20 mouse cellular contexts compared by ENCODE assay signal in the genomic region with DNA sequence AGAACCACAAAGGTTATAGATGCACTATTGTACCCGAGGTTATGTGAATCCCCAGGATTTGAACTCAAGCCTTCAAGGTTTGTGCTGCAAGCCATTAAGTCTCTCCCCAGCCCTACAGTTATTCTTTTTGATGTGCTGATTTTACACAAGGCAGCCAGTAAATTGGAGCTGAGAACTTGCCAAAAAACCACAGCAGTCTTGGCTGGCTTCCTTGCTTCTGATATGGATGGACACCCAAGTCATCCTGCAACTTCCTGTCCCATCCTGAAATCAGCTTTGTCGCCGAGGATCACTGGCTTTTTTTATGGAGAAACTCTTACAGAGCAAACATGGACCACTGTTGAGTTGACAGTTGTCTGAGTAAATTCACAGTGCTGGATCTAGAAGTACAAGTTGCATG. TPM values are rescaled to one million over a fixed set of nuclear protein-coding genes. Genes with fewer than 3 reads are reported as not detected.
"Had no signal": no experiment of that assay in that cellular context is flagged by ENCODE, and none has a peak within 500 bp of the region (broad histone marks: within the 10 kb centered on the region; RNA-seq: fewer than 3 reads in every experiment).

No protein-coding gene starts in this region.

- H3K36me3 ChIP-seq: limb, embryonic 15.5 days; midbrain, embryonic 12.5 days; neural tube, embryonic 15.5 days had no signal

- H3K4me3 ChIP-seq: limb, embryonic 15.5 days; midbrain, embryonic 12.5 days; myocyte; neural tube, embryonic 15.5 days had no signal

- H3K27ac ChIP-seq: limb, embryonic 15.5 days; liver, embryonic 14.5 days; neural tube, embryonic 15.5 days had no signal

- H3K9ac ChIP-seq: limb, embryonic 15.5 days; liver, embryonic 14.5 days; midbrain, embryonic 12.5 days; neural tube, embryonic 15.5 days had no signal

- DNase-seq: lung, adult 18-20 months; right cerebral cortex, adult 18-20 months; right cerebral cortex, postnatal 25 days; thymus, postnatal 4 days had no signal

- H3K4me2 ChIP-seq: limb, embryonic 15.5 days; midbrain, embryonic 12.5 days; neural tube, embryonic 15.5 days had no signal

- H3K27me3 ChIP-seq: limb, embryonic 15.5 days; midbrain, embryonic 12.5 days; neural tube, embryonic 15.5 days had no signal

- ATAC-seq: intestine, embryonic 16.5 days; lung, postnatal 0 days had no signal

- H3K9me3 ChIP-seq: limb, embryonic 15.5 days; midbrain, embryonic 12.5 days; neural tube, embryonic 15.5 days had no signal

RNA-seq across cellular contexts. Expression of a gene that starts 14.5 kb away (rescaled TPM):
- polyA plus RNA-seq: myocyte had no signal

RNA-seq across cellular contexts. Expression of a gene that starts 39.8 kb away (rescaled TPM):
- total RNA-seq: layer of hippocampus, adult 8-10 months; layer of hippocampus, postnatal 14 days; left cerebral cortex, adult 18-20 months; left cerebral cortex, postnatal 14 days; megakaryocyte-erythroid progenitor cell, adult 5-6 weeks had no signal
- polyA plus RNA-seq: intestine, embryonic 16.5 days; kidney, embryonic 14.5 days; limb, embryonic 11.5 days; limb, embryonic 15.5 days; liver, embryonic 14.5 days; lung, postnatal 0 days; midbrain, embryonic 12.5 days; myocyte; neural tube, embryonic 11.5 days; neural tube, embryonic 15.5 days; stomach, embryonic 16.5 days had no signal

RNA-seq across cellular contexts. Expression of a gene that starts 51.3 kb away (rescaled TPM):
- total RNA-seq: megakaryocyte-erythroid progenitor cell, adult 5-6 weeks had no signal
- polyA plus RNA-seq: neural tube, embryonic 11.5 days had no signal
